9 mouse cellular contexts compared by ENCODE assay signal in the genomic region with DNA sequence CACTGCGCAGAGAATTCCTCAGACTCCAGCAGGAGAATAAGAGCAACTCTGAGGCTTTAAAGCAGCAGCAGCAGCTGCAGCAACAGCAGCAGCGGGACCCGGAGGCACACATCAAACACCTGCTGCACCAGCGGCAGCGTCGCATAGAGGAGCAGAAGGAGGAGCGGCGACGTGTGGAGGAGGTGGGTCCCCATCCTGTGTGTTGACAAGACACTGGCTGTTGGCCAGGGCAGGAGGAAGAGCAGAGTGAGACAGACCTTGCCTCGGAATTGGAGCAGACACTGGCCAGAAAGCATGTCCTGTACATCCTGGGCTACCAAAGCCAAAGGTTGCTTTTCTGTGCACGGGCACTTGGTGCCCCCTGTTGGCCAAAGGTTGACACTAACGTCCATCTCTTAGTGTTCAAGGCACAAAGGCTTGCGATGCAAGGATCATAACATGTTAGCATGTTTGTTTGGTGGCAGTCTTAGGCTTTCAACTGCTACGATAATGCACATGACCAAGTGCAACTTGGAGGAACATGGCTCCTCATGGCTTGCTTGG. TPM values are rescaled to one million over a fixed set of nuclear protein-coding genes. Genes with fewer than 3 reads are reported as not detected.
DNase-seq lines count a peak whose midpoint lies in the region; ATAC-seq and TF ChIP-seq lines count a peak whose summit lies in the region.
"Had no signal": no experiment of that assay in that cellular context is flagged by ENCODE, and none has a peak within 500 bp of the region (broad histone marks: within the 10 kb centered on the region; RNA-seq: fewer than 3 reads in every experiment).

No protein-coding gene starts in this region.

- H3K27ac ChIP-seq in bone marrow, adult 2 months (ENCODE audit: control insufficient read depth, insufficient read depth, low read depth, low read length, poor library complexity) = no peak overlapping the region
- H3K27ac ChIP-seq in embryonic facial prominence, embryonic 14.5 days (replicated peaks; ENCODE audit: low read depth, low read length) = no peak overlapping the region
- H3K27ac ChIP-seq in stomach, embryonic 14.5 days (ENCODE audit: low read length) = no peak overlapping the region
- H3K27ac ChIP-seq: midbrain, embryonic 12.5 days had no signal

- TF ChIP-seq CTCF in bone marrow, adult 2 months (IDR thresholded peaks at IDR 0.05; ENCODE audit: control insufficient read depth, insufficient read depth, low read length) = peak; percentile 91

- H3K4me1 ChIP-seq in bone marrow, adult 2 months (ENCODE audit: control insufficient read depth, insufficient read depth, low read length) = no peaks in the 10 kb centered on the region
- no peaks in the 10 kb centered on the region for H3K4me1 ChIP-seq in embryonic facial prominence, embryonic 14.5 days (ENCODE audit: control insufficient read depth, insufficient read depth, low read length)
- H3K4me1 ChIP-seq in stomach, embryonic 14.5 days (ENCODE audit: control insufficient read depth, insufficient read depth, low read length) = no peaks in the 10 kb centered on the region
- H3K4me1 ChIP-seq: midbrain, embryonic 12.5 days had no signal

- no peaks in the 10 kb centered on the region for H3K9me3 ChIP-seq in embryonic facial prominence, embryonic 14.5 days (ENCODE audit: control insufficient read depth, low read length)
- no peaks in the 10 kb centered on the region for H3K9me3 ChIP-seq in stomach, embryonic 14.5 days (ENCODE audit: control insufficient read depth, low read depth, low read length)
- H3K9me3 ChIP-seq: midbrain, embryonic 12.5 days had no signal

- peaks cover 84% of the 10 kb centered on the region for H3K36me3 ChIP-seq in embryonic facial prominence, embryonic 14.5 days (ENCODE audit: control insufficient read depth, insufficient read depth, low read length)
- H3K36me3 ChIP-seq in stomach, embryonic 14.5 days (ENCODE audit: control insufficient read depth, insufficient read depth, low read length) = peaks cover 46% of the 10 kb centered on the region

- no peak for ATAC-seq in frontal cortex, adult (ENCODE audit: low TSS enrichment)
- ATAC-seq in embryonic facial prominence, embryonic 14.5 days (ENCODE audit: low read depth) = peak; percentile 27; the same call in 1 of the 2 replicates
- ATAC-seq in stomach, embryonic 14.5 days (ENCODE audit: insufficient number of reproducible peaks, insufficient read depth, low FRiP score, low read depth) = 0 out of 2 replicates have a peak, but pooled peaks have one; percentile 23

- H3K4me3 ChIP-seq in bone marrow, adult 2 months (replicated peaks; ENCODE audit: control insufficient read depth, low read depth, low read length) = no peak overlapping the region
- H3K4me3 ChIP-seq in embryonic facial prominence, embryonic 14.5 days (ENCODE audit: low read depth, low read length) = no peak overlapping the region
- H3K4me3 ChIP-seq in stomach, embryonic 14.5 days (ENCODE audit: low read depth, low read length) = no peak overlapping the region
- H3K4me3 ChIP-seq: midbrain, embryonic 12.5 days had no signal

- intact Hi-C loops in left cerebral cortex, postnatal 4 days (cut with DNase I) = loop anchor here (10.0 kb wide), 1 partner anchor 160 kb away; no protein-coding TSS in a partner anchor

- 69% methylated on average over 14 of the region's 14 CpGs for WGBS in bone marrow, adult 2 months
- WGBS in embryonic facial prominence, embryonic 14.5 days = 58% methylated on average over 14 of the region's 14 CpGs
- 54% methylated on average over 14 of the region's 14 CpGs for WGBS in stomach, embryonic 14.5 days

- DNase-seq in frontal cortex, adult 2 months (ENCODE audit: extremely low spot score in 1 of 2, low spot score in 1 of 2) = peak; percentile 58 to 84
- peak; percentile 72 for DNase-seq in embryonic facial prominence, embryonic 14.5 days (ENCODE audit: low spot score)
- peak; percentile 41 for DNase-seq in hindlimb bud, embryonic 11.5 days (ENCODE audit: extremely low spot score, low read depth, low spot score)
- peak; percentile 79 for DNase-seq in left cerebral cortex, postnatal 4 days
- DNase-seq in natural killer cell, adult 2 months (ENCODE audit: low spot score in 2 of 2) = peak; percentile 57 to 74

- no peak for TF ChIP-seq POLR2A in bone marrow, adult 2 months (IDR thresholded peaks at IDR 0.05; ENCODE audit: borderline replicate concordance, control insufficient read depth, low read depth, low read length)

- H3K9ac ChIP-seq in embryonic facial prominence, embryonic 14.5 days (ENCODE audit: low read depth, low read length) = no peak overlapping the region
- H3K9ac ChIP-seq in stomach, embryonic 14.5 days (replicated peaks; ENCODE audit: low read depth, low read length) = no peak overlapping the region
- H3K9ac ChIP-seq: midbrain, embryonic 12.5 days had no signal

- H3K4me2 ChIP-seq in embryonic facial prominence, embryonic 14.5 days (ENCODE audit: low read depth, low read length) = no peak overlapping the region
- no peak overlapping the region for H3K4me2 ChIP-seq in stomach, embryonic 14.5 days (replicated peaks; ENCODE audit: low read depth, low read length)
- H3K4me2 ChIP-seq: midbrain, embryonic 12.5 days had no signal

- H3K27me3 ChIP-seq in embryonic facial prominence, embryonic 14.5 days (replicated peaks; ENCODE audit: control insufficient read depth, insufficient read depth, low read length) = no peaks in the 10 kb centered on the region
- H3K27me3 ChIP-seq in stomach, embryonic 14.5 days (ENCODE audit: control insufficient read depth, insufficient read depth, low read length) = no peaks in the 10 kb centered on the region
- H3K27me3 ChIP-seq: midbrain, embryonic 12.5 days had no signal

RNA-seq across cellular contexts. Expression of gene 4930544D05Rik, which starts 10.6 kb away (rescaled TPM):
- polyA plus RNA-seq in frontal cortex, adult 2 months (2012; rRNA removed) = not detected in 2 replicates
- polyA plus RNA-seq in bone marrow, adult 2 months (2011; ENCODE audit: insufficient read depth, insufficient read length, low replicate concordance, missing spikeins) = not detected in 2 replicates
- not detected in 2 replicates for polyA plus RNA-seq in embryonic facial prominence, embryonic 14.5 days (2014; fragmentation: Nextera tagmentation; extraction: Ambion mirVana)
- not detected for total RNA-seq in left cerebral cortex, postnatal 4 days (2021)
- not detected in 2 replicates for polyA plus RNA-seq in stomach, embryonic 14.5 days (2014; fragmentation: Nextera tagmentation; extraction: Ambion mirVana)
- polyA plus RNA-seq: midbrain, embryonic 12.5 days had no signal

RNA-seq across cellular contexts. Expression of gene Chrne, which starts 13.9 kb away (rescaled TPM):
- polyA plus RNA-seq in frontal cortex, adult 2 months (2012; rRNA removed) = 0.30 and 0.42 TPM in 2 replicates
- 2.0 TPM in 1 of 2 replicates, not detected in the other for polyA plus RNA-seq in bone marrow, adult 2 months (2011; ENCODE audit: insufficient read depth, insufficient read length, low replicate concordance, missing spikeins)
- polyA plus RNA-seq in embryonic facial prominence, embryonic 14.5 days (2014; fragmentation: Nextera tagmentation; extraction: Ambion mirVana) = 0.51 and 0.58 TPM in 2 replicates
- not detected for total RNA-seq in left cerebral cortex, postnatal 4 days (2021)
- not detected in 2 replicates for polyA plus RNA-seq in stomach, embryonic 14.5 days (2014; fragmentation: Nextera tagmentation; extraction: Ambion mirVana)

RNA-seq across cellular contexts. Expression of gene Gp1ba, which starts 33.8 kb away (rescaled TPM):
- not detected in 2 replicates for polyA plus RNA-seq in frontal cortex, adult 2 months (2012; rRNA removed)
- polyA plus RNA-seq in bone marrow, adult 2 months (2011; ENCODE audit: insufficient read depth, insufficient read length, low replicate concordance, missing spikeins) = 8.6 and 28.3 TPM in 2 replicates
- 0.38 and 0.60 TPM in 2 replicates for polyA plus RNA-seq in embryonic facial prominence, embryonic 14.5 days (2014; fragmentation: Nextera tagmentation; extraction: Ambion mirVana)
- total RNA-seq in left cerebral cortex, postnatal 4 days (2021) = under 1 TPM in 1 of 2 experiments, not detected in 1; 0.18 TPM
- polyA plus RNA-seq in stomach, embryonic 14.5 days (2014; fragmentation: Nextera tagmentation; extraction: Ambion mirVana) = 0.21 and 0.22 TPM in 2 replicates

RNA-seq across cellular contexts. Expression of gene Rnf167, which starts 41.9 kb away (rescaled TPM):
- polyA plus RNA-seq in frontal cortex, adult 2 months (2012; rRNA removed) = 119 and 125 TPM in 2 replicates
- polyA plus RNA-seq in bone marrow, adult 2 months (2011; ENCODE audit: insufficient read depth, insufficient read length, low replicate concordance, missing spikeins) = 125 and 265 TPM in 2 replicates
- 100 and 105 TPM in 2 replicates for polyA plus RNA-seq in embryonic facial prominence, embryonic 14.5 days (2014; fragmentation: Nextera tagmentation; extraction: Ambion mirVana)
- 10 to 100 TPM; 52.1 to 52.3 TPM for total RNA-seq in left cerebral cortex, postnatal 4 days (2021)
- 118 and 120 TPM in 2 replicates for polyA plus RNA-seq in stomach, embryonic 14.5 days (2014; fragmentation: Nextera tagmentation; extraction: Ambion mirVana)

RNA-seq across cellular contexts. Expression of gene Slc25a11, which starts 42.2 kb away (rescaled TPM):
- 132 and 138 TPM in 2 replicates for polyA plus RNA-seq in frontal cortex, adult 2 months (2012; rRNA removed)
- polyA plus RNA-seq in bone marrow, adult 2 months (2011; ENCODE audit: insufficient read depth, insufficient read length, low replicate concordance, missing spikeins) = 28.7 and 49.2 TPM in 2 replicates
- 147 and 165 TPM in 2 replicates for polyA plus RNA-seq in embryonic facial prominence, embryonic 14.5 days (2014; fragmentation: Nextera tagmentation; extraction: Ambion mirVana)
- 10 to 100 TPM; 88.6 to 92.5 TPM for total RNA-seq in left cerebral cortex, postnatal 4 days (2021)
- polyA plus RNA-seq in stomach, embryonic 14.5 days (2014; fragmentation: Nextera tagmentation; extraction: Ambion mirVana) = 151 and 157 TPM in 2 replicates
